Mouse (Mus musculus) neural tube, embryonic 11.5 days (tissue): ENCODE results near the gene Mical3. TPM values are rescaled to one million over a fixed set of nuclear protein-coding genes. Genes with fewer than 3 reads are reported as not detected.

Experiments
- ATAC-seq: fragments of 200-750 bp; cut with Nextera tagmentation; 2 replicates; pipeline ENCODE4 v1.8.0; 2017; ENCODE audit warnings: moderate number of reproducible peaks, mild to moderate bottlenecking, moderate TSS enrichment, moderate library complexity; ENCODE audit not compliant: insufficient read depth, low FRiP score, low TSS enrichment
- DNase-seq: peaks from one replicate; pipeline ENCODE4 v3.0.0-alpha.2; 2015; ENCODE audit warnings: low spot score
- H3K27ac ChIP-seq: fragments of 300-500 bp; sonication (generic); 2 replicates; pipeline ENCODE4 v1.5.1; 2014; ENCODE audit warnings: low read depth, mild to moderate bottlenecking, low read length
- H3K27me3 ChIP-seq: fragments of 300-500 bp; sonication (generic); 2 replicates; pipeline ENCODE4 v1.6.1; 2014; ENCODE audit warnings: mild to moderate bottlenecking, low read length, mixed read lengths; ENCODE audit not compliant: control insufficient read depth, insufficient read depth
- H3K36me3 ChIP-seq: fragments of 300-500 bp; sonication (generic); 2 replicates; pipeline ENCODE4 v1.6.1; 2014; ENCODE audit warnings: mild to moderate bottlenecking, low read length, moderate library complexity, mixed read lengths; ENCODE audit not compliant: control insufficient read depth, insufficient read depth
- H3K4me1 ChIP-seq: fragments of 300-500 bp; sonication (generic); 2 replicates; pipeline ENCODE4 v1.6.1; 2014; ENCODE audit warnings: low read length, mixed read lengths; ENCODE audit not compliant: control insufficient read depth, insufficient read depth
- H3K4me2 ChIP-seq: fragments of 300-500 bp; sonication (generic); 2 replicates; pipeline ENCODE4 v1.6.1; 2014; ENCODE audit warnings: low read depth, mild to moderate bottlenecking, moderate library complexity
- H3K4me3 ChIP-seq: fragments of 300-500 bp; sonication (generic); 2 replicates; pipeline ENCODE4 v1.5.1; 2014; ENCODE audit warnings: low read depth, low read length
- H3K9ac ChIP-seq: fragments of 300-500 bp; sonication (generic); 2 replicates; pipeline ENCODE4 v1.6.1; 2014; ENCODE audit warnings: mild to moderate bottlenecking, low read length
- H3K9me3 ChIP-seq: fragments of 300-500 bp; sonication (generic); 2 replicates; pipeline ENCODE4 v1.6.1; 2016; ENCODE audit warnings: low read length; ENCODE audit not compliant: control insufficient read depth
- WGBS: fragments of 180-500 bp; shearing (Covaris S2); extraction: QIAGEN DNeasy Blood & Tissue Kit; methylation state at CpG from one replicate; pipeline ENCODE4 v1.1.7; 2014; 5-methylcytosine and 5-hydroxymethylcytosine counted together
- polyA plus RNA-seq: library from polyadenylated mRNA; unstranded; fragments of >200 nt; fragmentation: Nextera tagmentation; extraction: Ambion mirVana; gene quantifications from 2 replicates; pipeline ENCODE4 v1.2.1, GENCODE M21; 2014

The Mical3 gene
- polyA plus RNA-seq, 1 experiment from 2014 or later: 18.4 TPM

DNA sequence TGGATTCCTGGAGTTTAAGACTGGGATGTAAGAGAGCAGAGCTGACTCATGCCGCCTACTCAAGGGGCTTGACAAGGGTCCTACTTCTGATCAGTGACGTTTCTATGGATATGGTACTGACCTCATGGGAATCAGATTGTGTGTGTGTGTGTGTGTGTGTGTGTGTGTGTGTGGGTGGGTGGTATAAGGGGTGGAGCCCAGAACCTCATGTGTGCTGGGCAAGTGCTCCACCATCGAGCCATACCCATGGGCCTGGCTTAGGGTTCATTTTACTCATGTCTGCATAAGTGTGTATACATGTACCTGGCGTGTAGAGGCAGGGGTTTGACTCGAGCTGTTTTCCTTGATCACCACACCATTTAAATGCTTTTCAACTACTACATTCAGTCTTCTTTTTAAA is 186.8 kb downstream of the Mical3 start:
- Histone ChIP-seq H3K9me3 (no peaks in the 10 kb centered on the region), H3K4me2 (no peak overlapping the region), H3K4me3 (no peak overlapping the region), H3K36me3 (no peaks in the 10 kb centered on the region), H3K4me1 (no peaks in the 10 kb centered on the region), H3K27me3 (no peaks in the 10 kb centered on the region), H3K9ac (no peak overlapping the region), H3K27ac (no peak overlapping the region)
- no peak for ATAC-seq
- 94% methylated on average over 5 of the region's 5 CpGs for WGBS
- DNase-seq: no peak

DNA sequence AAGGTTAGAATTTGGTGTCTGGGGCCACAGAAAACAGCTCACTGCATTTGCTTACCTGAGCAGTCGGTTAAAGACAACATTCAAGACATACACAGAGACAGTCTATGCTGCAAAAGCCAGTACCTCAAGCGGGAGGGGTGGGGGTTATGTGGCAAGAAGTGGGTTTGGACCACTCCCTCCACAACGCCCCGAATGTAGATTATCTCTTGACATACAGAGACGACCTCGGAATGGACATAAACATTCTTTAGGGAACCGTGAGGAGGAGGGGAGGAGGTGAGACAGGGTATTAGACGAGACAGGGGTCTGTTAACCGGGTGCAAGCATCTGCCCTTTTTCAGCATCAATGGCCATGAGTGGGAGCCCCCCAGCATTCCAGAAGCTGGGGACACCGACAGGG is 187.2 kb downstream of the Mical3 start:
- WGBS: 87% methylated on average over 10 of the region's 10 CpGs
- Histone ChIP-seq H3K4me3 (no peak overlapping the region), H3K9ac (no peak overlapping the region), H3K9me3 (no peaks in the 10 kb centered on the region), H3K27ac (no peak overlapping the region), H3K36me3 (no peaks in the 10 kb centered on the region), H3K27me3 (no peaks in the 10 kb centered on the region), H3K4me1 (no peaks in the 10 kb centered on the region), H3K4me2 (no peak overlapping the region)
- ATAC-seq: no peak
- DNase-seq: no peak

DNA sequence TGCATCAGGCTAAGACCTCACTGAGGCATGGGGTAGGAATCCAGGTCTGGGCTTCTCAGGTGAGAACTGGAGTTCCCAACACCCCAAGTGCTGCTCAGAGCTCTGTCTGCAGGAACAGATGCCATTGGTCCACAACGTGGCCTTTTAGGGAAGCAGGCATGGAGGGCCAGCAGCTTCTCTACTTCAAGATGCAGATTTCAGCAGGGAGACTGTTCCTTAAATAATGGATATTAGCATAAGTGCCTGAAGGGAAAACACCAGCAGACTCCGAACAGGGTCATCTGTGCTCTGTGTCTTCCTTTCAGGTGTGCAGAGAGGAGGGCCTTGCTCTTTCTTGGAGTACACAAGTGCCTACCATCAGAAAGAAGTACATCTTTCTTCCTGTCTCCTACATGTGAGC is 187.7 kb downstream of the Mical3 start:
- Histone ChIP-seq H3K27ac (no peak overlapping the region), H3K4me1 (no peaks in the 10 kb centered on the region), H3K9me3 (no peaks in the 10 kb centered on the region), H3K36me3 (no peaks in the 10 kb centered on the region), H3K4me3 (no peak overlapping the region), H3K27me3 (no peaks in the 10 kb centered on the region), H3K9ac (no peak overlapping the region), H3K4me2 (no peak overlapping the region)
- DNase-seq (no peak), ATAC-seq (no peak)
- 75% methylated on average over 2 of the region's 2 CpGs for WGBS

DNA sequence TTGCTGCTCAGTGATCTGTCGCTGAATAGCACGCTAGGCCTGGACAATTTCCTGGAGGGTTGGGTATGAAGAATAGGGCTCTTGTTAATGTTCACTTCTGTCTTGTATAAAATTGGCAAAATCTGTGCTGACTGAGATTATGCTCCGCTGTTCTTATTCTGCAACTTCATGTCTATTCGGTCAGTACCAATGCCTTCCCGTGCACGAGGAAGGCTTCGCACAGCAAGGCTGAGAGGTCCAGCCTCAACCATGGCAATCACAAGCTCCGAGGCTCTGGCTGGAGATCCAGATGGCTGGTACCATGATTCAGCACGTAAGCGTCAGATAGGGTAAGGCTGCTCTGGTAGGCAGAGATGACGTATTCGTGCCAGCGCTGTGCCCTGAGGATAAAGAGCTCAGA is 189.2 kb downstream of the Mical3 start:
- H3K36me3 ChIP-seq: no peaks in the 10 kb centered on the region
- no peak overlapping the region for H3K4me3 ChIP-seq
- no peak for ATAC-seq
- no peak overlapping the region for H3K4me2 ChIP-seq
- no peaks in the 10 kb centered on the region for H3K27me3 ChIP-seq
- no peak overlapping the region for H3K9ac ChIP-seq
- DNase-seq: no peak
- H3K27ac ChIP-seq: no peak overlapping the region
- H3K9me3 ChIP-seq: no peaks in the 10 kb centered on the region
- no peaks in the 10 kb centered on the region for H3K4me1 ChIP-seq
- 96% methylated on average over 13 of the region's 13 CpGs for WGBS

DNA sequence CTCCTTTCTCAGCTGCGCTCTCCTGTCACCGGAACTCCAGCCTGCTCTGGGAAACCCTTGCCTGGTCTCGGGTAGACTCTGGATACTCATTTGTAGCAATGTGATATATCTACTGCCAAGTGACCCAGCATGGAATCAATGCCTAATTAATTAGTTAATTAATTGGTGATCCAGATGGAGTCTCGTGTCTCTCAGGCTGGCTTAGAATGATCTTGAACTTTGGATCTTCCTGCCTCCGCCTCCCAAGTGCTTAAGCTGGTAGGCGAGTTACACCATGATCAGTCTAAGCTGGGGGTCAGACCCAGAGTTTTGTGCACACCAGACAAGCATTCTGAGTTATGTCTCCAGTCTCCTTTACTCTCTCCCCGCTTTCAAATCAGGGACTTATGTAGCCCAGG is 189.7 kb downstream of the Mical3 start:
- Histone ChIP-seq H3K4me1 (no peaks in the 10 kb centered on the region), H3K9me3 (no peaks in the 10 kb centered on the region), H3K27ac (no peak overlapping the region), H3K4me2 (no peak overlapping the region), H3K27me3 (no peaks in the 10 kb centered on the region), H3K4me3 (no peak overlapping the region), H3K36me3 (no peaks in the 10 kb centered on the region), H3K9ac (no peak overlapping the region)
- DNase-seq: no peak
- WGBS: 84% methylated on average over 7 of the region's 7 CpGs
- no peak for ATAC-seq

DNA sequence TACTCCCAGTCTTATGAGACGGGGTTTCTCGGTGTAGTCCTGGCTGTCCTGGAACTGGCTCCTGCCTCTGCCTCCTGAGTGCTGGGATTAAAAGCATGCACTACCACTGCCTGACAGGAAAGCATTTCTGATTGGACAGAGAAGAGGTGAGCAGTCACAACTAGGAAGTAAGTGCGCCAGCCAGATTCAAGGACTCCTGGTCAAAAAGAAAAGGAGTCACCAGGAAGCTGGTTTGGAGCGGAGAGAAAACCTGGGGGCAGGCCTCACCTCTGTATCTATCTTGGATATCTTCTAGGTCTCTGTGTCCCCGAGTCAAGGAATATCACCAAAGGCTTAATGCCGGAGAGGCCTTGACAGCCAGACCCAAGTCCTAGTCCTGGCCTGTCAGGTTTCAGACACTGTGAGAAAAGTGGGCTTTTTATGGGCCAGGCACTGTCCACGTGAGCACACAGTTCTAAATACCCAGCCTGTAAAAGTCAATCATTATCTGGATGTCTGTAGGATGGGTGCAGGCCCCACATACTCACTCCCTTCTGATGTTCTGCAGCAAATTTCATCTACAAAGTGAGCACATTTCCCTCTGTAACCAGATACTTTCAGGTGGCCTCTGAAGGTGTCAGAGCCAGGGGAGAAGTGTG is 190.2 kb downstream of the Mical3 start:
- H3K4me1 ChIP-seq: no peaks in the 10 kb centered on the region
- H3K9me3 ChIP-seq: no peaks in the 10 kb centered on the region
- DNase-seq (no peak), ATAC-seq (no peak)
- no peak overlapping the region for H3K4me3 ChIP-seq
- no peak overlapping the region for H3K9ac ChIP-seq
- no peaks in the 10 kb centered on the region for H3K36me3 ChIP-seq
- WGBS: 90% methylated on average over 7 of the region's 7 CpGs
- no peaks in the 10 kb centered on the region for H3K27me3 ChIP-seq
- no peak overlapping the region for H3K27ac ChIP-seq
- no peak overlapping the region for H3K4me2 ChIP-seq

DNA sequence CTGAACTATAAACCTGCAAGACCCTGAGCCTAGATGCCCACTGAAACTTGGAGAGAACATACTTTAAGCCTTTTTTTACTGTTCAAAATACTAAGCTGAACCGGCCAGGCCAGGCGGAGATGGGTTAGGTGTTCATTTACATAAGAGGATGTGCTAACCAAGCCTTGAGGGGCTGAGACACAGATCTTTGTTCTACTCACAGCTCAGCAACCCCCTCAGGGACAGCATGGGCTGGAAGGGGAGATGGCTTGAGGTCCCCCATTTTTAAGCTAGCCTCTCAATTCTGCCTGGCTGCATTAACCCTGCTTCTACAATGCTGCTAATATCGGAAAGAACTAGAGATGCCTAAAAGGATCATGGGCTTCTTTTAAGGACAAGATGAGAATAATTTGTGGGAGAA is 191.0 kb downstream of the Mical3 start:
- H3K36me3 ChIP-seq: no peaks in the 10 kb centered on the region
- ATAC-seq (no peak), DNase-seq (no peak)
- no peaks in the 10 kb centered on the region for H3K9me3 ChIP-seq
- no peak overlapping the region for H3K4me3 ChIP-seq
- H3K27ac ChIP-seq: no peak overlapping the region
- no peaks in the 10 kb centered on the region for H3K4me1 ChIP-seq
- H3K4me2 ChIP-seq: no peak overlapping the region
- no peak overlapping the region for H3K9ac ChIP-seq
- no peaks in the 10 kb centered on the region for H3K27me3 ChIP-seq
- WGBS: 92% methylated on average over 3 of the region's 3 CpGs

DNA sequence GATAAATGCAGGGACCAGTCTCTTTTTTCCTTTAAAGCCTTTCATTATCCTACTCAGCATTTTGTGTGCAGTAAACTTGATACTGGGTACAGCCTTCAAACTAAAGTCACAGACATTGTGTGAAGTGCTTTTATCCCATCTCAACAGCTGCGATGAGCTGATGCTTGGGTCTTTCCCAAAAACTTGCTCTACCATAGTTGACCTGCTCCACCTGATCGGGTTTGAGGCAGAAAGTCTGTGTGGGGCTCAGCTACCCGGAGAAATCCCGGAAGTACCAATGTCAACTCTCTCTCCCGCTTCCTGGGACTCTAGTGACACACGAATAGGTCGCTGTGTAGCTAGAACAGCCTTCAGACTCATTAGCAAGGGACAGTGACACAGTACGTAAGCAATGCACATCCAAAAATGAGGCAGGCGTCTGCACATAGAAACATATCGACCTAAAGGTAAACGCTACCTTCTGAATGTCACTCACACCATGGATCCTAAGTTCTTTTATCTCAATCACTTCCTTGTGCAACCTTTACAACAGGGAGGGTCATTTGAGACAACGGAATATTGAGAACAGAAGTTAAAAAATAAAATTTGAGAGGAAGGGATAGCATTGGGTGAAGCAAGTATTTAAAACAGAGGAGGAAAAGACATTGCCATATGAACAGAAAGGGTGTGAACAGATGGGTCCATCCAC is 191.9 kb downstream of the Mical3 start:
- H3K4me3 ChIP-seq: no peak overlapping the region
- H3K27me3 ChIP-seq: no peaks in the 10 kb centered on the region
- WGBS: 93% methylated on average over 12 of the region's 12 CpGs
- DNase-seq: no peak
- no peaks in the 10 kb centered on the region for H3K4me1 ChIP-seq
- ATAC-seq: no peak
- H3K9ac ChIP-seq: no peak overlapping the region
- no peak overlapping the region for H3K27ac ChIP-seq
- H3K36me3 ChIP-seq: no peaks in the 10 kb centered on the region
- no peaks in the 10 kb centered on the region for H3K9me3 ChIP-seq
- H3K4me2 ChIP-seq: no peak overlapping the region

DNA sequence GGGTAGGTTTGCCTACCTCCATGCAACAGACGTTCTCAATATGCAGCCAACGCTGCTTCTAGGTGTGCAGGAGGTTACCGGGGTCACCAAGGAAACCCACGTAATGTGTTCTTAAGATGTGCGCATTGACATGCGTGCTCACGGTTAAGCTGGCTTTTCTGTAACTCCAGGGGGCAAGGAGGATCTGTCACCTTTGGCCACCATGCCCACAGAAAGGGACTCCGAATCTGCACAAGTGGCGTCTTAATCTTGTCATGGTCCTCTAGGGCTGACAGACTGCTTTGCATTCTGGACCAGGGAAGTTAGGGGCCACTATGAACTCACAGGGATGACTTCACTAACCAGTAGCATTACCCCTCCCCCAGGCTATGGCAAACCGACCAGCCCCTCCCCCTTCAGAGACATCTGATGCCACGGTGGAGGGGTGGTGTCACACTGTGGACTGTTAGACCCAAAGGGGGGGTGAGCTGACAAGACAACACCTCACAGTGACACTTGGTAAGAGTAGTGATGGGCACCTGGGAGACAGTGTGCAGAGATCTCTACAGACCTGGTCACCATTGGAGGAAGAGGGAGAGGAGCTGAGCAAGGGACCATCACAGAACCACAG is 192.7 kb downstream of the Mical3 start:
- 86% methylated on average over 11 of the region's 11 CpGs for WGBS
- no peak overlapping the region for H3K9ac ChIP-seq
- H3K27ac ChIP-seq: no peak overlapping the region
- H3K9me3 ChIP-seq: no peaks in the 10 kb centered on the region
- H3K27me3 ChIP-seq: no peaks in the 10 kb centered on the region
- H3K36me3 ChIP-seq: no peaks in the 10 kb centered on the region
- no peak overlapping the region for H3K4me2 ChIP-seq
- DNase-seq (no peak), ATAC-seq (no peak)
- no peaks in the 10 kb centered on the region for H3K4me1 ChIP-seq
- no peak overlapping the region for H3K4me3 ChIP-seq
